Mouse (Mus musculus) C2C12 (cell line): ENCODE measurements around the gene H2-DMb2. TPM values are rescaled to one million over a fixed set of nuclear protein-coding genes. Genes with fewer than 3 reads are reported as not detected.

Experiments used
- H3K27me3 ChIP-seq: one replicate; pipeline ENCODE4 v1.6.1; 2011; ENCODE audit not compliant: control insufficient read depth, insufficient read depth, insufficient read length
- H3K36me3 ChIP-seq: one replicate; pipeline ENCODE4 v1.6.1; 2011; ENCODE audit not compliant: control insufficient read depth, insufficient read depth
- H3K4me3 ChIP-seq: one replicate; pipeline ENCODE4 v1.5.1; 2011; ENCODE audit warnings: mild to moderate bottlenecking, control low read depth; ENCODE audit not compliant: poor library complexity, insufficient read depth, severe bottlenecking
- H3K79me2 ChIP-seq: one replicate; pipeline ENCODE4 v1.6.1; 2011; ENCODE audit not compliant: control insufficient read depth, insufficient read depth
- H3K79me3 ChIP-seq: one replicate; pipeline ENCODE4 v1.6.1; 2011; ENCODE audit warnings: low read depth, control low read depth
- H3ac ChIP-seq: one replicate; pipeline ENCODE3; 2011; ENCODE audit warnings: low read depth; ENCODE audit not compliant: control insufficient read depth, insufficient read length
- CEBPB ChIP-seq: IDR thresholded peaks from one replicate; pipeline ENCODE4 v1.6.1; 2011; ENCODE audit warnings: low read depth, mild to moderate bottlenecking, control low read depth, moderate library complexity
- CTCF ChIP-seq: IDR thresholded peaks from one replicate; pipeline ENCODE4 v1.5.1; 2011; ENCODE audit not compliant: control insufficient read depth, insufficient read depth, insufficient read length
- FOSL1 ChIP-seq: IDR thresholded peaks from one replicate; pipeline ENCODE4 v1.8.0; 2011; ENCODE audit warnings: mild to moderate bottlenecking, low read length; ENCODE audit not compliant: poor library complexity, insufficient read depth, severe bottlenecking
- MAX ChIP-seq: IDR thresholded peaks from one replicate; pipeline ENCODE4 v1.6.1; 2011; ENCODE audit warnings: mild to moderate bottlenecking, control low read depth
- MYOD1 ChIP-seq: IDR thresholded peaks from one replicate; pipeline ENCODE4 v1.6.1; 2011; ENCODE audit warnings: low read depth; ENCODE audit not compliant: control insufficient read depth, insufficient read length
- MYOG ChIP-seq: IDR thresholded peaks from one replicate; pipeline ENCODE4 v1.6.1; 2011; ENCODE audit not compliant: control insufficient read depth, insufficient read length; ENCODE audit errors: extremely low read depth
- USF1 ChIP-seq: IDR thresholded peaks from one replicate; pipeline ENCODE4 v1.6.1; 2011; ENCODE audit warnings: low read depth, mild to moderate bottlenecking, control low read depth, moderate library complexity
- polyA plus RNA-seq: library from polyadenylated mRNA; unstranded; fragments of >200 nt; fragmentation: generic; extraction: Trizol; gene quantifications from one replicate; pipeline ENCODE4 v1.2.1, GENCODE M21; 2012; ENCODE audit warnings: missing spikeins

Gene H2-DMb2
- polyA plus RNA-seq, 1 experiment, result not detected

GRCm38 (mm10) chr17:34123111-34123510 is 20.0 kb upstream of the H2-DMb2 start:
- H3K36me3 ChIP-seq, result peaks cover 15% of the 10 kb centered on the region
- H3K4me3 ChIP-seq, result peak overlapping the region; percentile 86
- no peaks in the 10 kb centered on the region for H3K27me3 ChIP-seq
- H3ac ChIP-seq, result peak overlapping the region; percentile 71
- H3K79me3 ChIP-seq, result peaks cover 50% of the 10 kb centered on the region
- H3K79me2 ChIP-seq, result peaks cover 91% of the 10 kb centered on the region
- TF ChIP-seq FOSL1 (no peak), CTCF (no peak), MYOD1 (no peak), CEBPB (no peak), MYOG (no peak), MAX (no peak)

GRCm38 (mm10) chr17:34123518-34123917 is 19.6 kb upstream of the H2-DMb2 start:
- H3ac ChIP-seq, result peak overlapping the region; percentile 27
- H3K4me3 ChIP-seq, result peak overlapping the region; percentile 86
- peaks cover 45% of the 10 kb centered on the region for H3K79me3 ChIP-seq
- no peaks in the 10 kb centered on the region for H3K27me3 ChIP-seq
- H3K36me3 ChIP-seq, result peaks cover 13% of the 10 kb centered on the region
- TF ChIP-seq CEBPB (no peak), MYOD1 (no peak), FOSL1 (no peak), MYOG (no peak), USF1 (no peak), MAX (no peak), CTCF (no peak)
- peaks cover 87% of the 10 kb centered on the region for H3K79me2 ChIP-seq

- Histone ChIP-seq H3K4me3 (no peak overlapping the region), H3K79me3 (peaks cover 41% of the 10 kb centered on the region), H3ac (no peak overlapping the region), H3K27me3 (no peaks in the 10 kb centered on the region), H3K79me2 (peaks cover 77% of the 10 kb centered on the region), H3K36me3 (peaks cover 8% of the 10 kb centered on the region)
- peak; percentile 55 for TF ChIP-seq USF1
- no peak for TF ChIP-seq MYOD1
- no peak for TF ChIP-seq MYOG
- no peak for TF ChIP-seq MAX
- no peak for TF ChIP-seq FOSL1
- TF ChIP-seq CEBPB, result no peak
Measured at GRCm38 (mm10) chr17:34124649-34125048, 18.5 kb upstream of the H2-DMb2 start.

GRCm38 (mm10) chr17:34126826-34127420 is 16.2 kb upstream of the H2-DMb2 start:
- Histone ChIP-seq H3ac (no peak overlapping the region), H3K79me2 (peaks cover 56% of the 10 kb centered on the region), H3K4me3 (no peak overlapping the region), H3K27me3 (no peaks in the 10 kb centered on the region), H3K79me3 (peaks cover 31% of the 10 kb centered on the region), H3K36me3 (peaks cover 5% of the 10 kb centered on the region)
- TF ChIP-seq CEBPB, result no peak
- no peak for TF ChIP-seq MAX
- TF ChIP-seq CTCF, result no peak
- TF ChIP-seq USF1, result no peak
- TF ChIP-seq MYOD1, result no peak
- no peak for TF ChIP-seq FOSL1
- no peak for TF ChIP-seq MYOG

- H3K27me3 ChIP-seq, result no peaks in the 10 kb centered on the region
- peaks cover 31% of the 10 kb centered on the region for H3K79me3 ChIP-seq
- TF ChIP-seq MYOG, result no peak
- TF ChIP-seq CTCF, result no peak
- TF ChIP-seq USF1, result no peak
- TF ChIP-seq FOSL1, result no peak
- no peak overlapping the region for H3K4me3 ChIP-seq
- H3ac ChIP-seq, result no peak overlapping the region
- H3K79me2 ChIP-seq, result peaks cover 52% of the 10 kb centered on the region
- peaks cover 5% of the 10 kb centered on the region for H3K36me3 ChIP-seq
Measured at GRCm38 (mm10) chr17:34127475-34127874, 15.6 kb upstream of the H2-DMb2 start.

- TF ChIP-seq USF1, result no peak
- no peak for TF ChIP-seq FOSL1
- TF ChIP-seq MAX, result no peak
- H3K27me3 ChIP-seq, result no peaks in the 10 kb centered on the region
- no peak overlapping the region for H3K4me3 ChIP-seq
- peaks cover 25% of the 10 kb centered on the region for H3K79me3 ChIP-seq
- no peak overlapping the region for H3ac ChIP-seq
- H3K36me3 ChIP-seq, result peaks cover 5% of the 10 kb centered on the region
- H3K79me2 ChIP-seq, result peaks cover 43% of the 10 kb centered on the region
Measured at GRCm38 (mm10) chr17:34128264-34128937, 14.7 kb upstream of the H2-DMb2 start.
